Mouse (Mus musculus) midbrain, postnatal 0 days (tissue): ENCODE measurements around the gene Prpf19. TPM values are rescaled to one million over a fixed set of nuclear protein-coding genes. Genes with fewer than 3 reads are reported as not detected.

ENCODE experiments used
- ATAC-seq: fragments of 200-750 bp; cut with Nextera tagmentation; 2 replicates; pipeline ENCODE4 v1.8.0; 2017; ENCODE audit warnings: moderate number of reproducible peaks, mild to moderate bottlenecking, moderate TSS enrichment, moderate library complexity; ENCODE audit not compliant: low FRiP score
- DNase-seq: peaks from one replicate; pipeline ENCODE4 v3.0.0-alpha.2; 2015; ENCODE audit warnings: low spot score
- H3K27ac ChIP-seq: fragments of 300-500 bp; sonication (generic); 2 replicates; pipeline ENCODE4 v1.5.1; 2014; ENCODE audit warnings: low read depth, mild to moderate bottlenecking, low read length, mixed read lengths
- H3K27me3 ChIP-seq: fragments of 300-500 bp; sonication (generic); 2 replicates; pipeline ENCODE4 v1.6.1; 2014; ENCODE audit warnings: low read length, control low read depth, mixed read lengths; ENCODE audit not compliant: insufficient read depth
- H3K36me3 ChIP-seq: fragments of 300-500 bp; sonication (generic); 2 replicates; pipeline ENCODE4 v1.6.1; 2014; ENCODE audit warnings: low read length, control low read depth, mixed read lengths; ENCODE audit not compliant: insufficient read depth
- H3K4me1 ChIP-seq: fragments of 300-500 bp; sonication (generic); 2 replicates; pipeline ENCODE4 v1.6.1; 2014; ENCODE audit warnings: mild to moderate bottlenecking, control low read depth, antibody characterized with exemption, low read length, mixed read lengths; ENCODE audit not compliant: insufficient read depth
- H3K4me2 ChIP-seq: fragments of 300-500 bp; sonication (generic); 2 replicates; pipeline ENCODE4 v1.6.1; 2014; ENCODE audit warnings: low read depth, mild to moderate bottlenecking, low read length, mixed read lengths; ENCODE audit not compliant: poor library complexity, severe bottlenecking
- H3K4me3 ChIP-seq: fragments of 300-500 bp; sonication (generic); 2 replicates; pipeline ENCODE4 v1.5.1; 2014; ENCODE audit warnings: low read depth, mild to moderate bottlenecking, low read length, moderate library complexity
- H3K9ac ChIP-seq: fragments of 300-500 bp; sonication (generic); replicated peaks from 2 replicates; pipeline ENCODE4 v1.6.1; 2014; ENCODE audit warnings: mild to moderate bottlenecking, low read length, moderate library complexity, mixed read lengths; ENCODE audit not compliant: poor library complexity, severe bottlenecking
- H3K9me3 ChIP-seq: fragments of 300-500 bp; sonication (generic); 2 replicates; pipeline ENCODE4 v1.6.1; 2016; ENCODE audit warnings: low read length, control low read depth
- CTCF ChIP-seq: IDR thresholded peaks from 2 replicates; pipeline ENCODE4 v1.5.1; 2016; ENCODE audit warnings: antibody characterized with exemption, mild to moderate bottlenecking
- WGBS: fragments of 180-500 bp; shearing (Covaris S2); extraction: QIAGEN DNeasy Blood & Tissue Kit; methylation state at CpG from one replicate; pipeline ENCODE4 v1.1.7; 2014; 5-methylcytosine and 5-hydroxymethylcytosine counted together
- polyA plus RNA-seq: library from polyadenylated mRNA; unstranded; fragments of >200 nt; fragmentation: Nextera tagmentation; extraction: Ambion mirVana; gene quantifications from 2 replicates; pipeline ENCODE4 v1.2.1, GENCODE M21; 2015
- total RNA-seq: library from RNA; depleted of rRNA; stranded (reverse); fragments of >200 nt; gene quantifications from 2 replicates; pipeline ENCODE4 v1.2.3, GENCODE M21; 2014

Gene Prpf19
- total and polyA plus RNA-seq, 2 experiments from 2014 or later: 38.1 to 298 TPM

DNA sequence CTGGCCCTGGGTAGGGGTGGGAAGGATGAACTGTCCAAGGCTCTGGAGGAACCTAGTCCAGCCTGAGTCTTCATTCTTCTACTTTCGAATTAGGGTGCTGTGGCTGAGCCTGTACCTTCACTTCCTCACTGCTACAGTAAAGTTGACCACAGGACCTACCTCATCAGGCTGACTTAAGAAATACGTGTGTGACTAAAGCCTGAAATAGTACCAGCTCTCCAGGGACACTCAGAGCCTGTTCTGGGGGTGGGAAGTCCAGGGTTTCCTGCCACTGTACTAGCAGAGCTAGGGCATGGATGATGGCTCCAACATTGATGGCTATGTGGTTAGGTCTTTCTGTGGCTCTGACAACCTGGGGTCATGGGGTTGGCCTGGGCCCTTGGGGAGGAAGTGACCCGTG, 48.9 kb downstream of the Prpf19 start:
- ATAC-seq (no peak), DNase-seq (no peak)
- H3K36me3 ChIP-seq: peaks cover 31% of the 10 kb centered on the region
- H3K4me2 ChIP-seq: no peak overlapping the region
- 91% methylated on average over 3 of the region's 3 CpGs for WGBS
- no peak for TF ChIP-seq CTCF
- no peaks in the 10 kb centered on the region for H3K9me3 ChIP-seq
- no peak overlapping the region for H3K27ac ChIP-seq
- H3K27me3 ChIP-seq: no peaks in the 10 kb centered on the region
- no peak overlapping the region for H3K4me3 ChIP-seq
- H3K4me1 ChIP-seq: peaks cover 21% of the 10 kb centered on the region; the same call in 1 of the 2 replicates
- H3K9ac ChIP-seq: no peak overlapping the region

DNA sequence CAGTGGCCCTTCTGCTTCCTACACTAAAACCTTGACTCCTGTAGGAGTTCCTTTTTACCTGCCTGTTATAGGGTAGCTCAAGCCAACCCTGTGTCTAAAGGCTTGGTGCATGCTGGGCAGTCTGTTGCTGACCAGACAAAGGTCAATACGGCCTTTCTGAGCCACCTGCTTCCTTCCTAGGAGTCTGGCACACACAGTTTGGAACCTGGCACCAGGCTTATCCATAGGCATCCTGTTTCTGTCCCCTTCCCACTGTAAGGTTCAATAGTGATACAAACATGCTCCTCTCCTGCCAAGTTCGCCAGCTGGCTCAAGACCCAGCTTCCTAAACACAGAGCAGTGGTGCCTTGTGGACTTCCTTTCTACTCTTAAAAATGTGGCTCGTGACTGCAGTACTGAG, 51.5 kb downstream of the Prpf19 start:
- Histone ChIP-seq H3K4me3 (no peak overlapping the region), H3K4me2 (peak overlapping the region; percentile 100; the same call in 1 of the 2 replicates), H3K27me3 (no peaks in the 10 kb centered on the region), H3K27ac (no peak overlapping the region), H3K4me1 (peaks cover 17% of the 10 kb centered on the region; the same call in 1 of the 2 replicates), H3K9me3 (no peaks in the 10 kb centered on the region), H3K9ac (no peak overlapping the region), H3K36me3 (peaks cover 31% of the 10 kb centered on the region)
- no peak for TF ChIP-seq CTCF
- DNase-seq (no peak), ATAC-seq (no peak)
- 84% methylated on average over 3 of the region's 3 CpGs for WGBS

GRCm38 (mm10) chr19:10947219-10947618, 52.2 kb downstream of the Prpf19 start:
- H3K4me3 ChIP-seq: peak overlapping the region; percentile 78
- H3K9ac ChIP-seq: peak overlapping the region; percentile 80
- no peak for TF ChIP-seq CTCF
- H3K4me2 ChIP-seq: peak overlapping the region; percentile 100
- DNase-seq (no peak), ATAC-seq (no peak)
- no peak overlapping the region for H3K27ac ChIP-seq
- WGBS: 92% methylated on average over 5 of the region's 5 CpGs
- no peaks in the 10 kb centered on the region for H3K27me3 ChIP-seq
- H3K9me3 ChIP-seq: no peaks in the 10 kb centered on the region
- H3K4me1 ChIP-seq: peaks cover 17% of the 10 kb centered on the region; the same call in 1 of the 2 replicates
- peaks cover 25% of the 10 kb centered on the region for H3K36me3 ChIP-seq

DNA sequence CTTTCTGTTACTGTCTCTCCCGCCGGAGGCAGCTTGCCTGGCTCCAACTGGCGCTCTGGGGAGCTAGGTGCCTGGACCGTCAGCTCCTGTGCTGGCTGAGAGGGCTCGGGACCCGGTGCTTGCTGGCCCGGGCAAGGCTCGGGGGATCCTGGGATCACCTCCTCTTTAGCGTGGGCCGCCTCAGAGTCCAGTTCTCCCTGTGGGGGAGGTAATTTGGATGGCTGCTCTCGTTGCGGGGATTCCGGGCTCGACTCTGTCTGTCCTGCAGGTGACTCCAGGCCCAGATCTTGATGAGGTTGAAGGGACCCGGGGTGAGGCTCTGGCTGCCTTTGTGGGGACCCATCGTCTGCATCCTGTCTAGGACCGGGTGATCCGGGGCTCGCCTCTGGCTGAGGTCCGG, 53.4 kb downstream of the Prpf19 start:
- H3K9me3 ChIP-seq: no peaks in the 10 kb centered on the region
- peaks cover 17% of the 10 kb centered on the region for H3K36me3 ChIP-seq
- no peak for DNase-seq
- no peaks in the 10 kb centered on the region for H3K27me3 ChIP-seq
- no peak for TF ChIP-seq CTCF
- under 1% methylated on average over 20 of the region's 20 CpGs for WGBS
- peak overlapping the region; percentile 80 for H3K9ac ChIP-seq
- H3K4me1 ChIP-seq: peaks cover 17% of the 10 kb centered on the region; the same call in 1 of the 2 replicates
- 0 out of 2 replicates have a peak, but pooled peaks have one; percentile 1 for ATAC-seq
- peak overlapping the region; percentile 78 for H3K4me3 ChIP-seq
- peak overlapping the region; percentile 100 for H3K4me2 ChIP-seq
- H3K27ac ChIP-seq: no peak overlapping the region

DNA sequence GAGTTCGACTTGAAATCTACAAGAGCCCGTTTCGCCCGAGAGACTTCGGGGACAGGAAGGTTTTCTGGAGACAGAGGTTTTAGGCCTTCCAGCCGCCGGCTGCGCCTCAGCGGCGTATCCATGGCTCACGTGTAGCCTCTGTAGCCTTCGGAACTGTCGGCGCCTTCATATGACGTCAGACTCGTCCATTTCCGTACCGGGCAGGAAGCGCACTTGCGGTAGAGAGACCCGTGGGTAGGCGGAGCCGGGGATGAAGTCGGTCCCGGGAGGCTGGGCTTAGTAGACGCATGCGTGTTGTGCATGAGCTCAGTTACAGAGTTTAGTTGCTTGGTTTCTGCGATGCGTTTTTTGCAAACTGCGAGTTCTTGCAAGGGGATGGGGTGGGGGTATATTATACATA, 54.1 kb downstream of the Prpf19 start, which contains the start of gene Ccdc86:
Gene Ccdc86, minus strand, starts transcription at position 155 of the 400 bp plus-strand sequence.
- H3K4me1 ChIP-seq: peaks cover 17% of the 10 kb centered on the region; the same call in 1 of the 2 replicates
- peaks cover 12% of the 10 kb centered on the region for H3K36me3 ChIP-seq
- H3K4me2 ChIP-seq: peak within 1 kb of the TSS; percentile 100
- no peaks in the 10 kb centered on the region for H3K27me3 ChIP-seq
- peak within 1 kb of the TSS; percentile 78 for H3K4me3 ChIP-seq
- DNase-seq: peak; percentile 99
- no peaks in the 10 kb centered on the region for H3K9me3 ChIP-seq
- peak within 1 kb of the TSS; percentile 80 for H3K9ac ChIP-seq
- no peak for TF ChIP-seq CTCF
- ATAC-seq: peak; percentile 97
- 0 out of 2 replicates have a peak within 1 kb of the TSS, but pooled peaks have one; percentile 18 for H3K27ac ChIP-seq
- WGBS: 0% methylated on average over 30 of the region's 30 CpGs

- peak; percentile 18 for DNase-seq
- no peak overlapping the region; the same call in 1 of the 2 replicates for H3K9ac ChIP-seq
- 0 out of 2 replicates have a peak overlapping the region, but pooled peaks have one; percentile 18 for H3K27ac ChIP-seq
- H3K36me3 ChIP-seq: peaks cover 7% of the 10 kb centered on the region
- peaks cover 17% of the 10 kb centered on the region; the same call in 1 of the 2 replicates for H3K4me1 ChIP-seq
- TF ChIP-seq CTCF: no peak
- peak; percentile 20; the same call in 1 of the 2 replicates for ATAC-seq
- peak overlapping the region; percentile 100 for H3K4me2 ChIP-seq
- H3K9me3 ChIP-seq: no peaks in the 10 kb centered on the region
- H3K4me3 ChIP-seq: peak overlapping the region; percentile 78
- no peaks in the 10 kb centered on the region for H3K27me3 ChIP-seq
- 35% methylated on average over 9 of the region's 9 CpGs for WGBS
Measured at GRCm38 (mm10) chr19:10949558-10949957, 54.5 kb downstream of the Prpf19 start.
